Mouse (Mus musculus) stomach, embryonic 16.5 days (tissue): Measurements from ENCODE around the gene Gtf2h3. TPM values are rescaled to one million over a fixed set of nuclear protein-coding genes. Genes with fewer than 3 reads are reported as not detected.
"Not testable (repeated sequence)": the region's sequence is repeated elsewhere in the genome, so short reads cannot be mapped to it uniquely, and the experiment has no call there.

Experiments
- ATAC-seq: fragments of 200-750 bp; cut with Nextera tagmentation; 2 replicates; pipeline ENCODE4 v1.8.0; 2017; ENCODE audit warnings: moderate number of reproducible peaks, moderate TSS enrichment; ENCODE audit not compliant: insufficient read depth, low FRiP score
- H3K27ac ChIP-seq: fragments of 300-500 bp; sonication (generic); 2 replicates; pipeline ENCODE4 v1.5.1; 2014; ENCODE audit warnings: low read length
- H3K27me3 ChIP-seq: fragments of 300-500 bp; sonication (generic); 2 replicates; pipeline ENCODE4 v1.6.1; 2014; ENCODE audit warnings: low read length, control low read depth, mixed read lengths; ENCODE audit not compliant: control insufficient read depth, insufficient read depth
- H3K36me3 ChIP-seq: fragments of 300-500 bp; sonication (generic); 2 replicates; pipeline ENCODE4 v1.6.1; 2014; ENCODE audit warnings: low read length; ENCODE audit not compliant: control insufficient read depth, insufficient read depth
- H3K4me1 ChIP-seq: fragments of 300-500 bp; sonication (generic); 2 replicates; pipeline ENCODE4 v1.6.1; 2014; ENCODE audit warnings: low read length, control low read depth, mixed read lengths; ENCODE audit not compliant: control insufficient read depth, insufficient read depth
- H3K4me2 ChIP-seq: fragments of 300-500 bp; sonication (generic); 2 replicates; pipeline ENCODE4 v1.6.1; 2014; ENCODE audit warnings: low read depth, low read length, mixed read lengths
- H3K4me3 ChIP-seq: fragments of 300-500 bp; sonication (generic); replicated peaks from 2 replicates; pipeline ENCODE4 v1.5.1; 2014; ENCODE audit warnings: mild to moderate bottlenecking, low read length
- H3K9ac ChIP-seq: fragments of 300-500 bp; sonication (generic); 2 replicates; pipeline ENCODE4 v1.6.1; 2014; ENCODE audit warnings: low read length
- H3K9me3 ChIP-seq: fragments of 300-500 bp; sonication (generic); replicated peaks from 2 replicates; pipeline ENCODE4 v1.6.1; 2016; ENCODE audit warnings: low read length, control low read depth; ENCODE audit not compliant: control insufficient read depth
- WGBS: fragments of 180-500 bp; shearing (Covaris S2); extraction: QIAGEN DNeasy Blood & Tissue Kit; methylation state at CpG from one replicate; pipeline ENCODE4 v1.1.7; 2014; 5-methylcytosine and 5-hydroxymethylcytosine counted together
- polyA plus RNA-seq: library from polyadenylated mRNA; unstranded; fragments of >200 nt; fragmentation: Nextera tagmentation; extraction: Ambion mirVana; gene quantifications from 2 replicates; pipeline ENCODE4 v1.2.1, GENCODE M21; 2015

The Gtf2h3 gene
- polyA plus RNA-seq, 1 experiment from 2014 or later: 52.2 TPM

GRCm38 (mm10) chr5:124628448-124629363, 49.8 kb downstream of the Gtf2h3 start, which contains the start of gene Atp6v0a2:
Atp6v0a2 (plus strand) TSS chr5:124628576.
- Histone ChIP-seq H3K9me3 (no peaks in the 10 kb centered on the region), H3K27ac (peak within 1 kb of the TSS; percentile 85), H3K27me3 (no peaks in the 10 kb centered on the region), H3K36me3 (0 out of 2 replicates have a peak, but pooled peaks cover 1% of the 10 kb centered on the region), H3K4me2 (peak within 1 kb of the TSS; percentile 90), H3K9ac (peak within 1 kb of the TSS; percentile 86), H3K4me3 (peak within 1 kb of the TSS; percentile 94), H3K4me1 (peaks cover 13% of the 10 kb centered on the region)
- peak; percentile 96 for ATAC-seq
- WGBS: under 1% methylated on average over 58 of the region's 58 CpGs

GRCm38 (mm10) chr5:124629641-124630040, 50.7 kb downstream of the Gtf2h3 start:
- no peak overlapping the region; the same call in 1 of the 2 replicates for H3K27ac ChIP-seq
- no peaks in the 10 kb centered on the region for H3K27me3 ChIP-seq
- no peak for ATAC-seq
- H3K4me1 ChIP-seq: peaks cover 13% of the 10 kb centered on the region
- H3K9me3 ChIP-seq: no peaks in the 10 kb centered on the region
- 0 out of 2 replicates have a peak, but pooled peaks cover 2% of the 10 kb centered on the region for H3K36me3 ChIP-seq
- H3K4me3 ChIP-seq: peak overlapping the region; percentile 94
- H3K9ac ChIP-seq: peak overlapping the region; percentile 86
- WGBS: 18% methylated on average over 11 of the region's 11 CpGs
- H3K4me2 ChIP-seq: peak overlapping the region; percentile 90

GRCm38 (mm10) chr5:124631685-124632084, 52.7 kb downstream of the Gtf2h3 start:
- no peak overlapping the region for H3K27ac ChIP-seq
- no peak overlapping the region for H3K4me2 ChIP-seq
- no peaks in the 10 kb centered on the region for H3K27me3 ChIP-seq
- no peaks in the 10 kb centered on the region for H3K9me3 ChIP-seq
- WGBS: 85% methylated on average over 11 of the region's 11 CpGs
- no peak overlapping the region for H3K9ac ChIP-seq
- H3K4me3 ChIP-seq: no peak overlapping the region
- no peak for ATAC-seq
- H3K4me1 ChIP-seq: peaks cover 13% of the 10 kb centered on the region
- H3K36me3 ChIP-seq: peaks cover 20% of the 10 kb centered on the region; the same call in 1 of the 2 replicates

GRCm38 (mm10) chr5:124632461-124632860, 53.5 kb downstream of the Gtf2h3 start:
- ATAC-seq: no peak
- Histone ChIP-seq H3K9me3 (no peaks in the 10 kb centered on the region), H3K4me3 (no peak overlapping the region), H3K27ac (no peak overlapping the region), H3K27me3 (no peaks in the 10 kb centered on the region), H3K9ac (no peak overlapping the region), H3K4me2 (no peak overlapping the region), H3K4me1 (peaks cover 13% of the 10 kb centered on the region), H3K36me3 (peaks cover 26% of the 10 kb centered on the region)
- 73% methylated on average over 5 of the region's 5 CpGs for WGBS

- H3K27me3 ChIP-seq: no peaks in the 10 kb centered on the region
Observed at GRCm38 (mm10) chr5:124633425-124633824, 54.5 kb downstream of the Gtf2h3 start.

GRCm38 (mm10) chr5:124635068-124635467, 56.1 kb downstream of the Gtf2h3 start:
- H3K36me3 ChIP-seq: peaks cover 40% of the 10 kb centered on the region
- not testable (repeated sequence) for H3K4me3 ChIP-seq, H3K4me2 ChIP-seq, H3K9ac ChIP-seq, H3K9me3 ChIP-seq, H3K27ac ChIP-seq, H3K4me1 ChIP-seq, ATAC-seq, H3K27me3 ChIP-seq
- 84% methylated on average over 4 of the region's 4 CpGs for WGBS

More at GRCm38 (mm10) chr5:124633425-124633824, 54.5 kb downstream of the Gtf2h3 start:
- Histone ChIP-seq H3K27ac (no peak overlapping the region), H3K4me3 (no peak overlapping the region), H3K4me1 (peaks cover 7% of the 10 kb centered on the region), H3K4me2 (no peak overlapping the region), H3K9me3 (no peaks in the 10 kb centered on the region), H3K9ac (no peak overlapping the region), H3K36me3 (peaks cover 31% of the 10 kb centered on the region)
- 79% methylated on average over 2 of the region's 2 CpGs for WGBS
- ATAC-seq: no peak

GRCm38 (mm10) chr5:124636139-124636538, 57.2 kb downstream of the Gtf2h3 start:
- Histone ChIP-seq H3K36me3 (peaks cover 40% of the 10 kb centered on the region), H3K9ac (no peak overlapping the region), H3K27me3 (no peaks in the 10 kb centered on the region), H3K27ac (no peak overlapping the region), H3K4me1 (no peaks in the 10 kb centered on the region), H3K4me3 (no peak overlapping the region), H3K9me3 (no peaks in the 10 kb centered on the region), H3K4me2 (no peak overlapping the region)
- ATAC-seq: no peak
- WGBS: 95% methylated on average over 3 of the region's 3 CpGs

- no peaks in the 10 kb centered on the region for H3K4me1 ChIP-seq
- no peak overlapping the region for H3K4me3 ChIP-seq
- H3K9ac ChIP-seq: no peak overlapping the region
- no peak for ATAC-seq
- no peak overlapping the region for H3K27ac ChIP-seq
- no peak overlapping the region for H3K4me2 ChIP-seq
- 93% methylated on average over 4 of the region's 4 CpGs for WGBS
- H3K36me3 ChIP-seq: peaks cover 40% of the 10 kb centered on the region
- H3K9me3 ChIP-seq: no peaks in the 10 kb centered on the region
- H3K27me3 ChIP-seq: no peaks in the 10 kb centered on the region
Observed at GRCm38 (mm10) chr5:124636694-124637093, 57.8 kb downstream of the Gtf2h3 start.

GRCm38 (mm10) chr5:124637300-124637699, 58.4 kb downstream of the Gtf2h3 start:
- Histone ChIP-seq H3K9me3 (no peaks in the 10 kb centered on the region), H3K27ac (no peak overlapping the region), H3K4me2 (no peak overlapping the region), H3K27me3 (no peaks in the 10 kb centered on the region), H3K9ac (no peak overlapping the region), H3K4me3 (no peak overlapping the region), H3K36me3 (peaks cover 40% of the 10 kb centered on the region), H3K4me1 (no peaks in the 10 kb centered on the region)
- 84% methylated on average over 11 of the region's 11 CpGs for WGBS
- ATAC-seq: no peak
